Mouse (Mus musculus) lung, postnatal 0 days (tissue): ENCODE measurements around the gene Srp68. TPM values are rescaled to one million over a fixed set of nuclear protein-coding genes. Genes with fewer than 3 reads are reported as not detected.

ENCODE experiments used
- ATAC-seq: fragments of 200-750 bp; cut with Nextera tagmentation; 2 replicates; pipeline ENCODE4 v1.8.0; 2017; ENCODE audit warnings: moderate library complexity
- DNase-seq: peaks from one replicate; pipeline ENCODE4 v3.0.0-alpha.2; 2016; ENCODE audit warnings: low spot score
- H3K27ac ChIP-seq: fragments of 300-500 bp; sonication (generic); 2 replicates; pipeline ENCODE4 v1.5.1; 2014; ENCODE audit warnings: antibody characterized with exemption, mild to moderate bottlenecking, low read length, mixed read lengths
- H3K27me3 ChIP-seq: fragments of 300-500 bp; sonication (generic); replicated peaks from 2 replicates; pipeline ENCODE4 v1.6.1; 2014; ENCODE audit warnings: low read length, mixed read lengths; ENCODE audit not compliant: insufficient read depth
- H3K36me3 ChIP-seq: fragments of 300-500 bp; sonication (generic); 2 replicates; pipeline ENCODE4 v1.6.1; 2014; ENCODE audit warnings: low read length, mixed read lengths; ENCODE audit not compliant: insufficient read depth
- H3K4me1 ChIP-seq: fragments of 300-500 bp; sonication (generic); 2 replicates; pipeline ENCODE4 v1.6.1; 2014; ENCODE audit warnings: antibody characterized with exemption, low read depth, low read length, mixed read lengths; ENCODE audit not compliant: insufficient read depth
- H3K4me2 ChIP-seq: fragments of 300-500 bp; sonication (generic); replicated peaks from 2 replicates; pipeline ENCODE4 v1.6.1; 2014; ENCODE audit warnings: low read depth, mild to moderate bottlenecking, low read length, moderate library complexity, mixed read lengths
- H3K4me3 ChIP-seq: fragments of 300-500 bp; sonication (generic); 2 replicates; pipeline ENCODE4 v1.5.1; 2014; ENCODE audit warnings: low read depth, low read length
- H3K9ac ChIP-seq: fragments of 300-500 bp; sonication (generic); replicated peaks from 2 replicates; pipeline ENCODE4 v1.6.1; 2014; ENCODE audit warnings: low read depth, mild to moderate bottlenecking
- H3K9me3 ChIP-seq: fragments of 300-500 bp; sonication (generic); 2 replicates; pipeline ENCODE4 v1.6.1; 2016; ENCODE audit warnings: low read length, mixed read lengths
- CTCF ChIP-seq: IDR thresholded peaks from 2 replicates; pipeline ENCODE4 v1.5.1; 2016; ENCODE audit warnings: antibody characterized with exemption, mild to moderate bottlenecking
- EP300 ChIP-seq: IDR thresholded peaks from 2 replicates; pipeline ENCODE4 v1.6.1; 2016; ENCODE audit warnings: antibody characterized with exemption, mild to moderate bottlenecking, control low read depth
- WGBS: fragments of 180-500 bp; shearing (Covaris S2); extraction: QIAGEN DNeasy Blood & Tissue Kit; methylation state at CpG from one replicate; pipeline ENCODE4 v1.1.7; 2014; 5-methylcytosine and 5-hydroxymethylcytosine counted together
- polyA plus RNA-seq: library from polyadenylated mRNA; unstranded; fragments of >200 nt; fragmentation: Nextera tagmentation; extraction: Ambion mirVana; gene quantifications from 2 replicates; pipeline ENCODE4 v1.2.1, GENCODE M21; 2015

Gene Srp68
- polyA plus RNA-seq, 1 experiment from 2014 or later: 43.0 TPM

GRCm38 (mm10) chr11:116269560-116269959, 4.5 kb downstream of the Srp68 start:
- no peak for ATAC-seq
- TF ChIP-seq EP300 (no peak), CTCF (no peak)
- H3K4me2 ChIP-seq: no peak overlapping the region
- no peaks in the 10 kb centered on the region for H3K9me3 ChIP-seq
- 89% methylated on average over 8 of the region's 8 CpGs for WGBS
- peaks cover 5% of the 10 kb centered on the region; the same call in 1 of the 2 replicates for H3K4me1 ChIP-seq
- no peak for DNase-seq
- peaks cover 19% of the 10 kb centered on the region; the same call in 1 of the 2 replicates for H3K36me3 ChIP-seq
- no peak overlapping the region for H3K4me3 ChIP-seq
- H3K27me3 ChIP-seq: no peaks in the 10 kb centered on the region
- no peak overlapping the region for H3K9ac ChIP-seq
- no peak overlapping the region for H3K27ac ChIP-seq

GRCm38 (mm10) chr11:116268313-116268712, 5.7 kb downstream of the Srp68 start:
- no peak overlapping the region for H3K27ac ChIP-seq
- WGBS: 97% methylated on average over 6 of the region's 6 CpGs
- H3K36me3 ChIP-seq: peaks cover 29% of the 10 kb centered on the region
- TF ChIP-seq CTCF (no peak), EP300 (no peak)
- ATAC-seq (no peak), DNase-seq (no peak)
- H3K27me3 ChIP-seq: no peaks in the 10 kb centered on the region
- 0 out of 2 replicates have a peak, but pooled peaks cover 5% of the 10 kb centered on the region for H3K4me1 ChIP-seq
- no peak overlapping the region for H3K9ac ChIP-seq
- no peaks in the 10 kb centered on the region for H3K9me3 ChIP-seq
- no peak overlapping the region for H3K4me2 ChIP-seq
- H3K4me3 ChIP-seq: no peak overlapping the region

- no peak overlapping the region for H3K4me2 ChIP-seq
- peak; percentile 47 for TF ChIP-seq CTCF
- TF ChIP-seq EP300: no peak
- WGBS: 83% methylated on average over 8 of the region's 8 CpGs
- H3K36me3 ChIP-seq: peaks cover 36% of the 10 kb centered on the region
- no peaks in the 10 kb centered on the region for H3K9me3 ChIP-seq
- no peak for ATAC-seq
- 0 out of 2 replicates have a peak, but pooled peaks cover 2% of the 10 kb centered on the region for H3K4me1 ChIP-seq
- H3K27me3 ChIP-seq: no peaks in the 10 kb centered on the region
- DNase-seq: peak; percentile 33
- H3K4me3 ChIP-seq: no peak overlapping the region
- no peak overlapping the region for H3K27ac ChIP-seq
- no peak overlapping the region for H3K9ac ChIP-seq
These were observed 6.4 kb downstream of the Srp68 start for GRCm38 (mm10) chr11:116267637-116268036.

- Histone ChIP-seq H3K36me3 (peaks cover 50% of the 10 kb centered on the region), H3K4me1 (no peaks in the 10 kb centered on the region), H3K27me3 (no peaks in the 10 kb centered on the region), H3K9me3 (no peaks in the 10 kb centered on the region), H3K9ac (no peak overlapping the region), H3K4me2 (no peak overlapping the region), H3K27ac (no peak overlapping the region), H3K4me3 (no peak overlapping the region)
- WGBS: 94% methylated on average over 4 of the region's 4 CpGs
- no peak for ATAC-seq
- TF ChIP-seq EP300 (no peak), CTCF (no peak)
- DNase-seq: no peak
These were observed 8.2 kb downstream of the Srp68 start for GRCm38 (mm10) chr11:116265850-116266249.

GRCm38 (mm10) chr11:116265352-116265751, 8.7 kb downstream of the Srp68 start:
- Histone ChIP-seq H3K36me3 (peaks cover 50% of the 10 kb centered on the region), H3K27me3 (no peaks in the 10 kb centered on the region), H3K27ac (no peak overlapping the region), H3K9ac (no peak overlapping the region), H3K4me2 (no peak overlapping the region), H3K4me3 (no peak overlapping the region), H3K9me3 (no peaks in the 10 kb centered on the region), H3K4me1 (no peaks in the 10 kb centered on the region)
- WGBS: 85% methylated on average over 11 of the region's 11 CpGs
- TF ChIP-seq EP300 (no peak), CTCF (no peak)
- ATAC-seq: no peak
- DNase-seq: no peak

- no peaks in the 10 kb centered on the region for H3K9me3 ChIP-seq
- H3K36me3 ChIP-seq: peaks cover 38% of the 10 kb centered on the region
- H3K4me2 ChIP-seq: no peak overlapping the region
- peak; percentile 96 for ATAC-seq
- DNase-seq: peak; percentile 90
- H3K4me3 ChIP-seq: no peak overlapping the region
- 49% methylated on average over 7 of the region's 7 CpGs for WGBS
- H3K4me1 ChIP-seq: peaks cover 5% of the 10 kb centered on the region; the same call in 1 of the 2 replicates
- TF ChIP-seq CTCF (peak; percentile 7; the same call in 1 of the 2 replicates), EP300 (peak; percentile 84)
- H3K27ac ChIP-seq: peak overlapping the region; percentile 11; the same call in 1 of the 2 replicates
- no peaks in the 10 kb centered on the region for H3K27me3 ChIP-seq
- no peak overlapping the region for H3K9ac ChIP-seq
These were observed 13.8 kb downstream of the Srp68 start for GRCm38 (mm10) chr11:116260259-116260658.

- Histone ChIP-seq H3K4me1 (peaks cover 5% of the 10 kb centered on the region; the same call in 1 of the 2 replicates), H3K27ac (no peak overlapping the region), H3K9ac (no peak overlapping the region), H3K36me3 (peaks cover 34% of the 10 kb centered on the region), H3K4me3 (no peak overlapping the region), H3K4me2 (no peak overlapping the region), H3K9me3 (no peaks in the 10 kb centered on the region), H3K27me3 (no peaks in the 10 kb centered on the region)
- TF ChIP-seq CTCF (no peak), EP300 (no peak)
- DNase-seq (no peak), ATAC-seq (no peak)
- 67% methylated on average over 8 of the region's 8 CpGs for WGBS
These were observed 14.6 kb downstream of the Srp68 start for GRCm38 (mm10) chr11:116259461-116259860.
